Mouse (Mus musculus) gastrocnemius, adult 2 months (tissue): ENCODE measurements at regions not wholly inside any gene's neighbourhood (a gene's known extent, or its start where the extent isn't known, plus 50 kb on each side); places are given as distances from the start of the nearest gene placed in this dataset.

Source experiments
- DNase-seq: peaks from one replicate; pipeline ENCODE4 v3.0.0; 2022
- H3K27ac ChIP-seq: fragments of 200-600 bp; 2 replicates; pipeline ENCODE4 v1.8.1; 2022; ENCODE audit warnings: mild to moderate bottlenecking
- H3K4me3 ChIP-seq: fragments of 200-600 bp; 2 replicates; pipeline ENCODE4 v1.8.1; 2022; ENCODE audit warnings: mild to moderate bottlenecking, moderate library complexity
- CTCF ChIP-seq: fragments of 200-600 bp; IDR thresholded peaks from 2 replicates; pipeline ENCODE4 v1.8.1; 2022; ENCODE audit warnings: antibody characterized with exemption, mild to moderate bottlenecking, moderate library complexity
- intact Hi-C: fragments of 180-260 bp; cut with DNase I; formaldehyde crosslinking; loops from one replicate; pipeline ENCODE4 v1.15.1; 2025

- Histone ChIP-seq H3K4me3 (no peak overlapping the region), H3K27ac (no peak overlapping the region)
- no peak for TF ChIP-seq CTCF
- DNase-seq = no peak
- intact Hi-C loops = no loop called here
Measured at GRCm38 (mm10) chr4:152690766-152691165, 213.1 kb upstream of the Kcnab2 start.

GRCm38 (mm10) chr4:152689831-152690230 lies 212.2 kb upstream of the Kcnab2 start:
- no peak overlapping the region for H3K27ac ChIP-seq
- TF ChIP-seq CTCF = peak; percentile 25; the same call in 1 of the 2 replicates
- DNase-seq = no peak
- intact Hi-C loops = no loop called here
- H3K4me3 ChIP-seq = no peak overlapping the region

GRCm38 (mm10) chr4:152686509-152687081 lies 208.9 kb upstream of the Kcnab2 start:
- DNase-seq = no peak
- intact Hi-C loops = no loop called here
- no peak for TF ChIP-seq CTCF
- H3K4me3 ChIP-seq = no peak overlapping the region
- H3K27ac ChIP-seq = no peak overlapping the region

- Histone ChIP-seq H3K27ac (no peak overlapping the region), H3K4me3 (no peak overlapping the region)
- no peak for TF ChIP-seq CTCF
- DNase-seq = no peak
- intact Hi-C loops = no loop called here
Measured at GRCm38 (mm10) chr4:152674140-152674539, 196.5 kb upstream of the Kcnab2 start.

GRCm38 (mm10) chr4:152663482-152663881 lies 185.8 kb upstream of the Kcnab2 start:
- no peak overlapping the region for H3K4me3 ChIP-seq
- no peak for DNase-seq
- peak; percentile 61 for TF ChIP-seq CTCF
- no peak overlapping the region for H3K27ac ChIP-seq
- intact Hi-C loops = no loop called here

- intact Hi-C loops = no loop called here
Measured at GRCm38 (mm10) chr4:152663069-152663468, 185.4 kb upstream of the Kcnab2 start.

GRCm38 (mm10) chr4:152662439-152662838 lies 184.8 kb upstream of the Kcnab2 start:
- Histone ChIP-seq H3K27ac (no peak overlapping the region), H3K4me3 (no peak overlapping the region)
- no peak for DNase-seq
- intact Hi-C loops = no loop called here
- TF ChIP-seq CTCF = no peak

More at GRCm38 (mm10) chr4:152663069-152663468, 185.4 kb upstream of the Kcnab2 start:
- TF ChIP-seq CTCF = no peak
- no peak overlapping the region for H3K4me3 ChIP-seq
- no peak for DNase-seq
- H3K27ac ChIP-seq = no peak overlapping the region

- intact Hi-C loops = no loop called here
- Histone ChIP-seq H3K27ac (no peak overlapping the region), H3K4me3 (no peak overlapping the region)
- TF ChIP-seq CTCF = no peak
- DNase-seq = no peak
Measured at GRCm38 (mm10) chr4:152650198-152650597, 172.5 kb upstream of the Kcnab2 start.

GRCm38 (mm10) chr4:152647620-152648019 lies 169.9 kb upstream of the Kcnab2 start:
- TF ChIP-seq CTCF = peak; percentile 67
- intact Hi-C loops = no loop called here
- DNase-seq = no peak
- Histone ChIP-seq H3K4me3 (no peak overlapping the region), H3K27ac (no peak overlapping the region)

GRCm38 (mm10) chr4:152647084-152647483 lies 169.4 kb upstream of the Kcnab2 start:
- no peak for DNase-seq
- TF ChIP-seq CTCF = no peak
- intact Hi-C loops = no loop called here
- Histone ChIP-seq H3K4me3 (no peak overlapping the region), H3K27ac (no peak overlapping the region)

GRCm38 (mm10) chr4:152637088-152637487 lies 159.4 kb upstream of the Kcnab2 start:
- DNase-seq = no peak
- intact Hi-C loops = no loop called here
- Histone ChIP-seq H3K4me3 (no peak overlapping the region), H3K27ac (no peak overlapping the region)
- no peak for TF ChIP-seq CTCF

GRCm38 (mm10) chr4:152633896-152634295 lies 156.2 kb upstream of the Kcnab2 start:
- DNase-seq = no peak
- Histone ChIP-seq H3K27ac (no peak overlapping the region), H3K4me3 (no peak overlapping the region)
- TF ChIP-seq CTCF = no peak
- intact Hi-C loops = no loop called here

GRCm38 (mm10) chr4:152628111-152628510 lies 150.4 kb upstream of the Kcnab2 start:
- no peak for DNase-seq
- intact Hi-C loops = no loop called here
- H3K4me3 ChIP-seq = no peak overlapping the region
- no peak overlapping the region for H3K27ac ChIP-seq
- no peak for TF ChIP-seq CTCF

- H3K4me3 ChIP-seq = no peak overlapping the region
- DNase-seq = peak; percentile 39
- H3K27ac ChIP-seq = no peak overlapping the region
- intact Hi-C loops = no loop called here
- peak; percentile 83 for TF ChIP-seq CTCF
Measured at GRCm38 (mm10) chr4:152625032-152626003, 147.6 kb upstream of the Kcnab2 start.
